Mouse (Mus musculus): ENCODE results near the gene Camk2d.

Gene Camk2d

DNA sequence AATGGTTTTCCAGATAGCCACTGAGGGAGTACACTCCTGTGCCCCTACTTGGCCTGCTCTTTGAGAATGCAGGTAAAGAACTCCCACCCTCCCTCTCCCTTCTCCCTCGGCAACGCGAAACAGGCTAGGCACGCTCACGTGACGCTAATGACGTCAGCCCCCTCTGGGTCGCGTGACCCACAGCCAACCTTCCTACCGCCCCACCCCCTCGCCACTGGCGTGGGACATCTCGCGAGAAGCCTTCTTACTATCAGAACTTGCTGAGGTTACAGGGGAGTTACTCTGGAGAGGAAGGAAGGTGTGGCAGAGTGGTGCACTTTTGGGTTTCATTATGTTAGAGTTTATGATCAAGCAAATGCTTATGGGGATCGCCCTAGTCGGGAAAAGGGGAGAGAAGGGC, at the start of gene Camk2d:
Camk2d (plus strand) TSS at position 217 of the 400 bp plus-strand sequence.
- DNase-seq (ENCODE audit: low spot score in 2 of 2): peak; percentile 91 to 95

DNA sequence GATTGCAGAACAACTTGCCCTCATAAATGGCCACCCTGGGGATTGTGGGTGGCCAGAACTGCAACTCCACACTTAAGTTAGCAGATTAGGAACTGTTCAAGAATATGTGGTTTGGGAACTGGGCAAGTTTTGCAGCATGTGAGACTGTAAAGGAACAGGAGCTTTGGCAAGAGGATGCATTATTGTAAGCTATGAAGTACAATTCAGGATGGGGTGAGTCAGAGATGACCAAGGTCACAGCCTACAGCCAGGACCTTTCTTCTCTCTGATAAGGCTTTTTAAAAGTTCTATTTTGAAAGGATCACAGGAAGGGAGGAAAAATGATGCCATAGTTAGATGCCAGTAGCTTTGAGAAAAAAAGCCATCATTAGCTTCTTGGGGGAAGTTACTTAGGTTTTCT, 48.2 kb upstream of the Camk2d start:
- DNase-seq (ENCODE audit: low spot score in 2 of 2): no peak

DNA sequence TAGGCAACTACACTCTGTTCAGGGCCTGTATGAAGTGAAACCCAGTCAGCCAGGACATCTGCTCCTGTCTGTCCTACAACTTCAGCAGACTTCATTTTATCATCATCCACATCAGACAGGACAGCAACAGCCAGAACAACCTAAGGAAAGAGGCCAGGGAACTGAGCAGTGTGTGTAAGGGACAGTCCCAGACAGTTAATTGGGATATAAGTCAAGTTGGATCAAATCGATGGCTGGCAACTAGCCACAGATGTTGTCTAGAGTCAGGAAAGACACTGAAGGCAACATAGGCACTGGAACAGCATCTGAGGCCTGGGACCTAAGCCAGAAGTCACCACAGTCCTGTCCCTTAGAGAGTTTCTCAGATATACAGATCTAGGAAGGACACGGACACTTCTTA, 32.5 kb upstream of the Camk2d start:
- no peak for DNase-seq (ENCODE audit: low spot score in 2 of 2)

DNA sequence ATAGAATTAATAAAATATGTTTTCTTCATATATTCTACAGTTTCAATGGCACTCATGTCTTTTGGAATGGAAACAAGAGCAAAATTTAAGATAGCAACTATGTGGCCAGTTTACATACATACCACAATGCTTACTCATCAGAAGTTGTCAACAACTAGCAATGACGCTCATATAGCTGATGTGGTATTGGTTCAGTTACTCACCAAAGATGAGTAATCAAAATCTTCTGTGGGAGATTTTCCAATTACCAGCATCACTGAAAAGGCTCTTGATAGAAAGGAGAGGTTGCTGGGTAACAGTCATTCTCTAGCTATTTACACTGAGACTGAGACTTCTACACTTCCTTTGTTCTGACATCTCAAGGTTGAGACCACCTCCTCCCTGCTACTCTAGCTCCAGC, 25.5 kb upstream of the Camk2d start:
- no peak for DNase-seq (ENCODE audit: low spot score in 2 of 2)

DNA sequence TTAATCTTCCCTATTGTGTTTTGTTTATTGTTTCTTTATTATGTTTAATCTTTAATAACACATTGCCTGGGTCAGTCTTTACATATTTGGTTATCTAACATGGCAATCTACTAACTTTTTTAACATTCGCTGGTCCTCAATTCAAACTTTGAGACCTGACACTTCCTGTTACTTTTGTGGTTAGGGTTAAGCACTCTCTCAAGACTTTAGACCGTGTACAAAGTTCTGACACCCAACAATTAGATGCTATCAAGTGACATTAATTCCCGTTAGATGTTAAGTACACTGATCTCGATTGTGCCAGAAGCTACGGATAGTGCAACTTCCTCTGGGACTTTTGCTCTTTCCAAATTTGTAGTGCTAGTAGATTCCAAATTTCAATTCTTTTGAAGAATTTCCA, 23.2 kb upstream of the Camk2d start:
- DNase-seq (ENCODE audit: low spot score in 2 of 2): no peak

DNA sequence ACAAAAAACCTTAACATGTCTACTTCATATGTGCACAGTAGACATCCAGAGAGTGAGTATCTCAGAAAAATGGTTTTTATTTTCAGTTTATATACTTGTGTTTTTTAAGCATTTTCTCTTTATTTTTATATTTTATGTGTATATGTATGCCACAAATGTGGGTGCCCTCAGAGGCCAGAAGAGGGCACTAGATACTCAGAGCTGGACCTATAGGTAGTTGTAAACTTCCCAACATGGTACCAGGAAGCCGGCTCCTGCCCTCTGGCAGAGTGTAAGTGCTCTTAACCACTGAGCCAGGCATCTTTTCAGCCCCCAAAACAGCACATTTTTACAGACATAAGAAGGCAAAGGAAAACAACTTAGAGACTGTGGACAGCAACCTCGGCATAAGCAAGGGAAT, 20.2 kb upstream of the Camk2d start:
- DNase-seq (ENCODE audit: low spot score in 2 of 2): no peak

DNA sequence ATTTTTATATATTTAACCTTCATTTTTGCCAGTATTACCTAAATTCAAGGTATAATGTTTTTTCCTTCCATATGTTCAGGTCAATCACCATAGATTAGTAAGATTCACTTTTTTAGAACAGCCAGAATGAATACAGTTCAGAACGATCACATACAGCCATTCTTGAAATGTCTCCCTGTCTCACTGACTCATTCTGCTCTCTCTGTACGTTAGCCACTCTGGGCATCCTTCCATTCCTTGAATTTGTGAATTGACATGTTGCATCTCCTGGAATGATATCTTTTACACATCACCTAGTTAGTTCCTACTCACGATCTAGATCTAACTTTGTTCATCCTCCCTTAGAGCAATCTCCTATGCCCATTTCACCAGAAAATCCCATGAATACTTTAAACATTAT, 10.0 kb upstream of the Camk2d start:
- DNase-seq (ENCODE audit: low spot score in 2 of 2): no peak

DNA sequence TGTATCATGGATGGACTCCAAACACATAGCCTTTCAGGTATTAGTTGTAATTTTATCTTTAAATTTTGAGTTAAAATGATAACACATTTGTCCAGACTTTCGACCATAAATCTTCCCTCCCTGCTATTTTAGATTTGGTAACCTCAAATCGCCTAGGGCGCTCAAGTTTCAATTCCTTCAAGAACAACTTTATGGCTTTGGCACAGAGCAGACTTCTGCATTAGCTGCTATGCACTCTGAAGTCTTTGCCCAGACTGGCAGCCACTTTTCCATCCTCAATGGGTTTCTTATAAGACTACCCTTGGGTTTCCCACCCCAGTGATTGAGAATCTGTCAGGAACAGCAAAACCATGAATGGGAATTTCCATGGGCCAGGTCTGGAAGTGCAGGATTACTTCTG, 8.6 kb upstream of the Camk2d start:
- DNase-seq (ENCODE audit: low spot score in 2 of 2): no peak

DNA sequence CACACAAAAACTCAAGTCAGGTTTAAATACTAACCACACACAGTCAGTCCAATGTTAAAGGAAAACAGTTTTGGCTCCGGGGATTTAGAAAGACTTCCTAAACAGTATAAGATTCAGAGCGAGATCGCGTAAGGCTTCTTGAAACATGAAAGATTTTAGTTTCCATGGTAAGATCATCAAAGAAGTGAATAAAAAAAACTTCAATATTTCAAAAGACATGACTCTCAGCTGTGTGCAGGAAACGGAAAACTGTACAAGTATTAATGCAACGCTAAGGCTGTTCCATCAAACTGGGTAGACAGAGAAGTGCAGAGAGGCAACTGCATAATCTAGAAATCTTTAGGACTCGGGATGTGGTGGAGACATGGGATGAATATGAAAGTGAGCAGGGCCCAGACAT, 6.5 kb upstream of the Camk2d start:
- no peak for DNase-seq (ENCODE audit: low spot score in 2 of 2)

DNA sequence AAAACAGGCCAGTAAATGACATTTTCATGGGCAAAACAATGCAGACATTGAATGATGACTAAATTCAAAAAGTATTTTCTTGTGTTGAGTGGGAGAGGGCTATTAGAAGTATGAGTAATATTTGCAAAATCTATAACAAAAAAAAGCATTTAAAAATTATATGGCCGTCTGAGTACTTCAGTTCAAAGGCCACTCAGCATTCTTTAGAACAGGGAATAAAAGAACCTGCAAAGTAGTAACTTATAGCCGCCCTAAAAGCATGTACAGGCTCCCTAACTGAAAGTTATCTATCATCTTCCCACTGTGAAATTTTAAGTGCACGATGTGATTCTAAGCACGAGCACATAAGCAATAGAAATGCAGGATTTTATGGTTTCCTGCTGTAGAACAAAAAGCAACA, 646 bp upstream of the Camk2d start:
- DNase-seq (ENCODE audit: low spot score in 2 of 2): no peak

DNA sequence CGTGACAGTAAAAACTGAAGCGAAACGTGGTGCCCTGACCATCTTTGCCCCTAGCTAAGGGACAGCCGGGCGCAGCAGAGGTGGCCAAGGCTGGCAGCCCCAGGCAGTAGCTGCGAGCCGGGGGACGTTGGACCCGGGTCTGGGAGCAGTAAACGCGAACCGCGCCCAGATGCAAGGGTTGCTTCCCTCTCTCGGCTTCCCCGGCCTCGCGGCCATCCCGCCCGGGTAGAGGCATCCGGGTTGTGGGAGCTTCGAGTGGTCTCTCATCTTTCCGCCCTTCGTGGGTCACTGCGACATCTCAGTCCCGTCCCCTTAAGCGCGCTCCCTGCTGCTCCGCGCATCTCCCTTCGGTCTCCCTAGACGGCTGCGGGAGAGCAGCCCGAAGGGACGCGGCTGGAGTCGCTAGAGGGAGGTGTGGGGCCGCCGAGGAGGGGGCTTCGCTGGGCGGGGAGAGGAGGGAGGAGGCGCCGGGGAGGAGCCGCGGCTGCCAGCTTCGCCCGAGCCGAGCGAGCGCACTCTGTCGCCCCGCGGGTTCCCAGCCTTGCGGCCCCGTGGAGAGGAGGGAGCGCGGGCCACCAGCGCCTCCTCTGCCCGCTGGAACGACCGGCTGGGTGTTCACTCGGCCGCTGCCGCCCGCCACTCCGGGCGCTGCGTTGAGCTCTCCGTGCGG, 524 bp downstream of the Camk2d start:
- DNase-seq (ENCODE audit: low spot score in 2 of 2): peak; percentile 67 to 80

DNA sequence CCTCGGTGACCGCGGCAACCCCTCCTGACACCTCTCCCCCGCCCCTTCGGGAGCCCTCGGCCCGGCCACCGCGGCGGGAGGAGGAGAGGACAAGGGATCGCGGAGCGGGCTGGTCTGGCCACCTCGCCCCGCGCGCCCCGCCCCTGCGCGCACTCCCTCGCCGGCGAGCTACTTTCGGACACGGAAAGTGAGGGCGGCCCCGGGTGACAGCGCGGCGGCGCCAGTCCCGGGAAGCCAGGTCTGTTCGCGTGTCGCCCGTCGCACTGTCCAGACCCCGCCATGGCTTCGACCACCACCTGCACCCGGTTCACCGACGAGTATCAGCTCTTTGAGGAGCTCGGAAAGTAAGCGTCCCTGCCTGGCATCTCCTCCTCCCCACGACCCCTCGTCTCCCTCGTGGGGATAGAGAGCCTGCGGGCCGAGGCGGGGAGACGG, 1.1 kb downstream of the Camk2d start:
- peak; percentile 46 to 58 for DNase-seq (ENCODE audit: low spot score in 2 of 2)

DNA sequence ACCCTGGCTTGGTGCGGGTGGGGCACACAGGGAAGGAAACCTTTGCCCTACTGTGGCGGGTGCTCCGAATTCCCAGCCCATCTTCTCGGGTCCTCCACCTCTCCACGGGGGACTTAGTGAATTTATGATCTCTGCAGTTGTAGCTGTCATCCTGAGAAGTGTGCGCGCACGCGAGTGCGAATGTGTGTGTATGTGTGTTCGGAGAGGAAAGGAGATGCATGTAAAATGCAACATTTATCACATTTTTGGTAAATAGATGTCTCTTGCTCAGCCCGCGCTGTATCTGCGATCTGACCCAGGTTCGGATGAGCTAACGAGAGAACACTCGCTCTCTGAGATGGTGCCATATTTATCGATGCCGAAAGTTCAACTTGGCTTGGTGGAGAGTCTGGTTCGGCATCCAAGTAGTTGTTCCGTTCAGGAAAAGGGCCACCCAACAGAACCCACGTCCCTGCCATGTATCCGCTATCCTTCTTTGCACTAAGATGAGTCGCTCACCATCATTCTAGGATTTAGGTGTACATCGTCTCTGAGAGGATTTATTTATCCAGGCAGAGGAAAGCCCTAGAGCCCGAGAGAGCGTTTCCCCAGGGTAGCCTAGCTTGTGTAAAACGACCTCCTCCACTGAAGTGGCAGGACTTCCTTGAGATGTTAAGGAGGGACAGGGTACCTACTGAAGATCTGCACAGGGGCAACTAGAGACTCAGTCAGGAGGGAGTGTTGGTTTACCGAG, 1.7 kb downstream of the Camk2d start:
- DNase-seq (ENCODE audit: low spot score in 2 of 2): peak; percentile 12

DNA sequence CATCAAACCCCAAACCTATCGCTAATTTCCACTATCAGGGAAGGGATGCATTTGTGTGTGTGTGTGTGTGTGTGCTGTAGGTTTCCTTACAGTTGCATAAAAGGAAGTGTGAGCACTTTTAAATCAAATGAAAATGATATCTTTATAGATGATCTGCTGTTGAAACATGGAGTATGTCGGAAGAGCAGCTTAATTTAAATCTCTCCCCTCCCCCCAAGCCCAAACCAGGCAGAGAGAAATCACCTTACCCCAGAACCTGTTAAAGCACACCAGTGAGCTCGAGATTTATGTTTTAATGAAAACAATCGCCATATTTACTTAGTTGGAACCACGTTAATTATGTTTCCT, 2.2 kb downstream of the Camk2d start:
- DNase-seq (ENCODE audit: low spot score in 2 of 2): no peak

DNA sequence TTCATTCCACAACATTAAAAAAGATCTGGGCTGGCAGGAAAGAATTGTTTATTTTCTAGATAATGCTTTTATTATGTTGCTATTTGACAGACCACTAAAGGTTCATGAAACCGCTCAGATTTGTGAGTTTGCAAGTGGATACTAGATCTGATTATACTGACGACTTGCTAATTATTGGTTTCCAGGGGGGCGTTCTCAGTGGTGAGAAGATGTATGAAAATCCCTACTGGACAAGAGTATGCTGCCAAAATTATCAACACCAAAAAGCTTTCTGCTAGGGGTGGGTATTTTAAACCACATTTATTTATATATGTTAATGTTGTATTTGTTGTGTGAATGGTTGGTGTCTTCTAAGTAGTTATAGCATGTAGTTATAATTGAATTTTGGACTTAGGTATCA, 2.8 kb downstream of the Camk2d start:
- DNase-seq (ENCODE audit: low spot score in 2 of 2): no peak

DNA sequence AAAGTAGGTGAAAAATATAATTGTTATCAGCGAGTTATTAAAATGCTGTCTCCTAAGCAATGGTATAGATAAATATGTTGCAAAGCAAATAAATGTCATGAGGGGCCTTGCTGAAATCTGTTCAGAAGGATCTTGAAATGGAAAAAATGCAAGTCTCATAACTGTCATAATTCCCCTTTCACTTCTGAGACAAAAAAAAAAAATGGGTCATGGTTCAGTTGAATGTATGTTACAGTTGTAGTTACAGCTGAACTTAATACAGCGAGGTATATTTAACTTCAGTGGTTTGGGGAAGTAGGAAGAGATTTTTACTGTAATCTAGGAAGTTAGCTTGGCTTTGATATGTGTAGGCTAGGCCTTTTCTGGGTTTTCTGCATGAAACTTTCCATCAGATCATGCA, 3.2 kb downstream of the Camk2d start:
- no peak for DNase-seq (ENCODE audit: low spot score in 2 of 2)

DNA sequence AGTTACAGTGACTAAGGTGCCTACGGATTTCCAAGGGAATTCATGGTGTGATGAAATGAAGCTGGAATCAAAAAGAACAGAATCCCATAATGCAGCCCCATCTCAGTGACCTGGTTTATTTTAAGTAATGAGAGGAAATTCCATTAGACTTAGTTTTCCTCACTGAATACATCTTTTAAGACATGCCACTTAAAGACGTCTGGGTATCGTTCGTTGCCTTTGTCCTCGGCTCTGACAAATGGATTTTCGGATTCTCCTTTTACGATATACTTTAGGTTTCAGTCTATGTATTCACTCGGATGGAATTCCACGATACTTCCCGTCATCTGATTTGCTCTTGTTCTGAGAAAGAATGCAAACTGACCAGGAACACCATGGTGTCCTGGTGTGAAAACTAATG, 3.8 kb downstream of the Camk2d start:
- no peak for DNase-seq (ENCODE audit: low spot score in 2 of 2)

DNA sequence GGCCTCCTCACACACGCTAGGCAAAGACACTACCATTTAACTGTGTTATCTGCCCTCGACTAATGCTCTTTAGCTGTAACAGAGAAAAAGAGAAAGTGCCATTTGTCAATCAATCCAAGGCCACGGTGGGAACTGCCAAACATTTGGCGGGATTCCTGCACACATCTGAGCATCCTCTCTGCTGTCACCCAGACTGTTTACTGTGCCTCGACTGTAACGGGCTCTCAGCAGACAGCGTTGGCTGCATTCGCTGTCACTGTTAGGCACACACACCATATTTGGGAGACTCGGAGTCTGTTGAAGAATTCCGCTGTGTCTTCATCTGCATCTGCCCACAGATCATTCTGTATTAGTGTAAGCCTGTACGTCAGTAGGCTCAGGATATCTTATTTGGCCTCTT, 6.7 kb downstream of the Camk2d start:
- no peak for DNase-seq (ENCODE audit: low spot score in 2 of 2)

DNA sequence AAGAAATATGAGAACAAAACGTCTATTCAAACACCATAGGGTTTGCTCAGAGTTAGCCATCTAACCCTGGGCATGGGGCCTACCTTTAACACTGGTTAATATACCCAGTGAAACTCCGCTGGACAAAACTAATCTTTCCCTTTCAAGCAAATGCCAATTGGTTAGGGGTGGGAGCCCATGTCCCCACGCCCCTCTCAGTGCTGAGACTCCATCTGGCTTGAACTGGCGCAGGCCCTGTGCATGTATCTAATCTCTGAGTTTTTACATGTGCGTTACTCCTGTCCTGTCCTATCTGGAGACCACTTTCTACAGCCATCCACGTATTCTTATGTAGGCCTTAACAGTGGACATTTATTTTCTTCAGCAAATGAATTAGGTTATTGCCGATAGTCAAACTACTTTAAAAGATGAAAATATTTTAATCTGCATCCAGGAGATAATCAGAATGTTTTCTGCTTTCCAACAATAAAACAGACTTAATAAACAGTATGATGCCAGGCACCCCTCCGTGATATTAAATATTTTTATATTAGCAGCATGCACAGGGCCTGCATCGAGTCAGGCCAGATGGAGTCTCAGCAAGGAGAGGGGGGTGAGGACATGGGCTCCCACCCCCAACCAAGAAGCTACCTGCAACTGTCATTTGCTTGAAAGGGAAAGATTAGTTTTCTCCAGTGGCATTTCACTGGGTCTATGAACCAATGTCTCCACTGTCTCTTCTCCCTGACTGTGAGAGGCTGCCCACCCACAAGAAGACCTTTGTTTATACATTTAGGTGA, 8.7 kb downstream of the Camk2d start:
- DNase-seq (ENCODE audit: low spot score in 2 of 2): no peak

DNA sequence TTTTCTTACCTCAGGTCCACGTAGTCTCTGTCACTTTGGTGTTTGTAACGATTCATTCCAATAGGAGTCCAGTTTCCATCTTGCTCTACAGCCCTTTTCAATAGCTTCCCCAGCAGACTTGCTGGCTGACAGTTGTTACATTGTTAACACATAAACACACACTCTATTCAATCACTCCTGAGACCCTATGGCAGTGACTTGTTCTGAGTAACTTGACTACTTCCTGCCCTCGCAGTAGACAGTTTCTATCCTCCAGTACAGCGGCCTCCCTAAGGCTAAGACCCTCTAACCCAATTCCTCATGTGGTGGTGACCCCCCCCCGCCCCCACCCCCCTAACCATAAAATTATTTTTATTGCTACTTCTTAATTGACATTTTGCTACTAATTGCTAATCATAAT, 13.2 kb downstream of the Camk2d start:
- no peak for DNase-seq (ENCODE audit: low spot score in 2 of 2)

DNA sequence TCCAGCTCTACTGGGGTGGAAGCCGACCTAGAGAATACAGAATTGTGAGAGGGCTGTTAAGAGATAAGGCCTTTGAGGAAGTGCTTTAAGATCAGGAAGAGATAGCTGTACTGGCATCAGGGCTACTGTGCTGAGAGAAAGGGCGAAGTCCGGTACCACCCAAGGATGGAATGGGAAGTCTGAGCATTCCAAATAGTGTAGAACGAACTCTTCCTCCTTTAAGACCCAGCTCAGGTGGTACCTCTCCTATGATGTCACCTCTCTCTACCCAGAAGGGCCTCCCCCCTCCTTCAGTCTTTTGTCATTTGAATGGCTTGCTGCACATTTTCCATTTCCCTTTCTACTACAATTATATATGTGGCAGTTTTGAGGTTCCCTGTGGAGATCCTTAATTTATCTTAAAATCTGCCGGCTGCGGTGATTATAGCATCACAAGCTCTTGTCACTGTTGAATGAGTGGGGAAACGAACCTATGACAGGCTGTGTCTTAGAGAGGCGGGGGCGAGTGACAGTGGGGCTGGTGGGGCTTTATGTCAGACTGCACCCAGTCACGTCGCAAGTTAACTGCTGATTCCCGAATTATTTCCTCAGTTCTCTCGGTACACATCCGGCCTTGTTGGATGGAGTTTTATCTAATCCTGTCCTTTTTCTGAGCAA, 13.8 kb downstream of the Camk2d start:
- no peak for DNase-seq (ENCODE audit: low spot score in 2 of 2)

DNA sequence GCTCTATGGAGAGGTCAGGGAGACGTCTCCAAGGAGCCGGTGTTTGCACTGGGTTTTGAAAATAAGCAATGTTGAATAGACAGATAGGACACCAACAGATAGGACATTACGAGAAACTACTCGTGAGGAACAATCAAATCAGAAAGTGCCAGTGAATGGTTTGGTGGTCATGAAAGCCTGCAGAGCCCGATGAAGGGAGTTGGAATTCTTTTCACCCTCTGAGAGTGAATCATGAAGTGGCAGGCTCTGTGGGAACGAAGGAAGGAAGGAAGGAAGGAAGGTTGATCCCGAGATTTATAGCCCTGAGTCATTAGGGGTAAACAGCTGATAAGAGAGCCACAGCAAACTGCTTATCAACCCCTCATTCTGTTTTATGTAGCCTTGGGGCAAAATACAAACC, 15.5 kb downstream of the Camk2d start:
- DNase-seq (ENCODE audit: low spot score in 2 of 2): no peak

Data from frontal cortex, postnatal 14 days (tissue).